Mouse (Mus musculus): ENCODE data around the gene Col8a1. TPM values are rescaled to one million over a fixed set of nuclear protein-coding genes. Genes with fewer than 3 reads are reported as not detected.

Gene Col8a1
- total RNA-seq, 2 experiments from 2014 or later = 0.34 to 0.69 TPM

GRCm38 (mm10) chr16:57734942-57735341 lies 19.6 kb downstream of the Col8a1 start:
- Histone ChIP-seq H3K27ac (no peak overlapping the region), H3K4me3 (no peak overlapping the region)
- no peak for DNase-seq (ENCODE audit: low spot score in 2 of 2)
- TF ChIP-seq CTCF (conservative IDR thresholded peaks at IDR 0.05) = no peak

GRCm38 (mm10) chr16:57733545-57733944 lies 21.0 kb downstream of the Col8a1 start:
- TF ChIP-seq CTCF (conservative IDR thresholded peaks at IDR 0.05) = no peak
- no peak for DNase-seq (ENCODE audit: low spot score in 2 of 2)
- no peak overlapping the region for H3K27ac ChIP-seq
- no peak overlapping the region for H3K4me3 ChIP-seq

GRCm38 (mm10) chr16:57733139-57733538 lies 21.4 kb downstream of the Col8a1 start:
- Histone ChIP-seq H3K4me3 (no peak overlapping the region), H3K27ac (no peak overlapping the region)
- TF ChIP-seq CTCF (conservative IDR thresholded peaks at IDR 0.05) = no peak
- DNase-seq (ENCODE audit: low spot score in 2 of 2) = no peak

- Histone ChIP-seq H3K27ac (no peak overlapping the region), H3K4me3 (no peak overlapping the region)
- no peak for DNase-seq (ENCODE audit: low spot score in 2 of 2)
- no peak for TF ChIP-seq CTCF (conservative IDR thresholded peaks at IDR 0.05)
These were observed 29.6 kb downstream of the Col8a1 start for GRCm38 (mm10) chr16:57724978-57725377.

- no peak for TF ChIP-seq CTCF (conservative IDR thresholded peaks at IDR 0.05)
- Histone ChIP-seq H3K4me3 (no peak overlapping the region), H3K27ac (no peak overlapping the region)
- no peak for DNase-seq (ENCODE audit: low spot score in 2 of 2)
These were observed 35.6 kb downstream of the Col8a1 start for GRCm38 (mm10) chr16:57718982-57719381.

- no peak for TF ChIP-seq CTCF (conservative IDR thresholded peaks at IDR 0.05)
- Histone ChIP-seq H3K4me3 (no peak overlapping the region), H3K27ac (no peak overlapping the region)
- no peak for DNase-seq (ENCODE audit: low spot score in 2 of 2)
These were observed 55.8 kb downstream of the Col8a1 start for GRCm38 (mm10) chr16:57698733-57699132.

GRCm38 (mm10) chr16:57694694-57695093 lies 59.8 kb downstream of the Col8a1 start:
- no peak overlapping the region for H3K4me3 ChIP-seq
- H3K27ac ChIP-seq = no peak overlapping the region
- TF ChIP-seq CTCF (conservative IDR thresholded peaks at IDR 0.05) = no peak
- DNase-seq (ENCODE audit: low spot score in 2 of 2) = no peak

GRCm38 (mm10) chr16:57693906-57694522 lies 60.5 kb downstream of the Col8a1 start:
- DNase-seq (ENCODE audit: low spot score in 2 of 2) = no peak
- TF ChIP-seq CTCF (conservative IDR thresholded peaks at IDR 0.05) = no peak
- Histone ChIP-seq H3K4me3 (no peak overlapping the region), H3K27ac (no peak overlapping the region)

- TF ChIP-seq CTCF (conservative IDR thresholded peaks at IDR 0.05) = no peak
- Histone ChIP-seq H3K4me3 (no peak overlapping the region), H3K27ac (no peak overlapping the region)
- DNase-seq (ENCODE audit: low spot score in 2 of 2) = no peak
These were observed 68.6 kb downstream of the Col8a1 start for GRCm38 (mm10) chr16:57685790-57686399.

- no peak overlapping the region for H3K4me3 ChIP-seq
- no peak for DNase-seq (ENCODE audit: low spot score in 2 of 2)
- no peak overlapping the region for H3K27ac ChIP-seq
- no peak for TF ChIP-seq CTCF (conservative IDR thresholded peaks at IDR 0.05)
These were observed 82.3 kb downstream of the Col8a1 start for GRCm38 (mm10) chr16:57672251-57672650.

- no peak overlapping the region for H3K4me3 ChIP-seq
- no peak for DNase-seq (ENCODE audit: low spot score in 2 of 2)
- TF ChIP-seq CTCF (conservative IDR thresholded peaks at IDR 0.05) = no peak
- no peak overlapping the region for H3K27ac ChIP-seq
These were observed 82.9 kb downstream of the Col8a1 start for GRCm38 (mm10) chr16:57671637-57672036.

- Histone ChIP-seq H3K27ac (no peak overlapping the region), H3K4me3 (no peak overlapping the region)
- peak in 1 of 2 experiments; percentile 12 for DNase-seq (ENCODE audit: low spot score in 2 of 2)
- TF ChIP-seq CTCF (conservative IDR thresholded peaks at IDR 0.05) = peak; percentile 84
These were observed 85.2 kb downstream of the Col8a1 start for GRCm38 (mm10) chr16:57669348-57669747.

- TF ChIP-seq CTCF (conservative IDR thresholded peaks at IDR 0.05) = no peak
- Histone ChIP-seq H3K4me3 (no peak overlapping the region), H3K27ac (no peak overlapping the region)
- no peak for DNase-seq (ENCODE audit: low spot score in 2 of 2)
These were observed 91.9 kb downstream of the Col8a1 start for GRCm38 (mm10) chr16:57662661-57663060.

GRCm38 (mm10) chr16:57649888-57650287 lies 104.6 kb downstream of the Col8a1 start:
- no peak for TF ChIP-seq CTCF (conservative IDR thresholded peaks at IDR 0.05)
- DNase-seq (ENCODE audit: low spot score in 2 of 2) = no peak

More at GRCm38 (mm10) chr16:57649888-57650287, 104.6 kb downstream of the Col8a1 start:
- H3K4me3 ChIP-seq = no peak overlapping the region
- H3K27ac ChIP-seq = no peak overlapping the region
